8 mouse cellular contexts compared by ENCODE assay signal in the genomic region with DNA sequence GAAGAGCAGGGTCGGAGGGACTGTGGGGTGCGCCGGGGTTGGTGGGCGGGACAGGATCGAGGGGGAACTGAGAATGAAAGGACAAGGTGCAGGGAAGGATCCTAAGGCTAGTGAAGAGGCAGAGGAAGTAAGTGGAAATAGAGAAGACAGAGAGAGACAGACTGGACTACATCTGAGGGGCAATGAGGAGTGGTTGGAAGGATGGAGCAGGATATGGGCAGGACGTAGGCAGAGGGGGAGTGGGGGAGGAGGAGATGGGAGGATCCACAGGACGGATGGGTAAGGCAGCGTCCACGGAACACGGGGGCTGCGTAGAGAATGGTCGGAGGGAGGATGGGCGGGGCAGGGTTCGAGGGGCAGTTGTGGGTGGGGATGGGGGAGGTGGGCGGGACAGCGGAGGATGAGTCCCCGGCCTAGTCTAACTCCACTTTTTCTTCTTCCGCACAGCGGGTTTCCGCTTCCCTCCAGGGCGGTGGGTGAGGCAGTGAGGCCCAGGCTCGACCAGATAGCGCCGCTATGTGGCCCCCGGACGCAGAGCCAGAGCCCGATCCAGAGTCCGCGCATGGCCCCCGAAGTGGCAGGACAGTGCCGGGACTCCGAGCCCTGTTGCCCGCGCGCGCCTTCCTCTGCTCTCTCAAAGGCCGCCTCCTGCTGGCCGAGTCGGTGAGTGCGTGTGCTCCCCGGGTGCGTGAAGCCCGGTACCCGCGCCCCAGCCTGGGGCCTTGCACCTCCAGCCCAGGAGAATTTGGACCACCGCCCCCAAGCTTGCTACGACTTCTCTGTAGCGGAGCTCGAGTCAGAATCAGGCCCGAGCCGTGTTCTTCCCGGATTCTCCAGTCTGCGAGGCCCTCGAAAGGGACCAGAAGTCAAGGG. TPM values are rescaled to one million over a fixed set of nuclear protein-coding genes. Genes with fewer than 3 reads are reported as not detected.
A peak's percentile ranks its signal among the peaks of the same experiment; 100 is the strongest.
DNase-seq lines count a peak whose midpoint lies in the region; ATAC-seq and TF ChIP-seq lines count a peak whose summit lies in the region.

No protein-coding gene starts in this region.

- peak overlapping the region; percentile 71 for H3K4me2 ChIP-seq in embryonic facial prominence, embryonic 15.5 days (replicated peaks)
- peak overlapping the region; percentile 81 for H3K4me2 ChIP-seq in heart, embryonic 11.5 days
- H3K4me2 ChIP-seq in kidney, embryonic 15.5 days = peak overlapping the region; percentile 82

- peak overlapping the region; percentile 72 for H3K9ac ChIP-seq in embryonic facial prominence, embryonic 15.5 days
- H3K9ac ChIP-seq in heart, embryonic 11.5 days (ENCODE audit: low read depth, low read length) = peak overlapping the region; percentile 83
- H3K9ac ChIP-seq in kidney, embryonic 15.5 days = peak overlapping the region; percentile 88
- H3K9ac ChIP-seq in liver, adult 2 months (ENCODE audit: low read depth, low read length) = peak overlapping the region; percentile 76

- peak; percentile 86 for DNase-seq in A20 (ENCODE audit: low read depth, low spot score)
- DNase-seq in adrenal gland, postnatal 4 days (ENCODE audit: low spot score in 2 of 2) = peak; percentile 61 to 70
- DNase-seq in liver, adult 2 months (ENCODE audit: extremely low read depth, low read depth, low spot score) = peak; percentile 39
- DNase-seq in monocyte, adult 2 months (ENCODE audit: low read depth in 1 of 2, low spot score in 2 of 2) = peak; percentile 57 to 75
- peak; percentile 71 to 89 for DNase-seq in spleen, postnatal 4 days (ENCODE audit: low spot score in 2 of 2)

- H3K36me3 ChIP-seq in embryonic facial prominence, embryonic 15.5 days = peaks cover 15% of the 10 kb centered on the region; the same call in 1 of the 2 replicates
- no peaks in the 10 kb centered on the region; the same call in 1 of the 2 replicates for H3K36me3 ChIP-seq in heart, embryonic 11.5 days (ENCODE audit: control insufficient read depth, insufficient read depth, low read length)
- H3K36me3 ChIP-seq in kidney, embryonic 15.5 days = peaks cover 18% of the 10 kb centered on the region
- H3K36me3 ChIP-seq in liver, adult 2 months (ENCODE audit: control insufficient read depth, insufficient read depth, low read length) = no peaks in the 10 kb centered on the region

- ATAC-seq in embryonic facial prominence, embryonic 15.5 days (ENCODE audit: insufficient number of reproducible peaks, low FRiP score, low TSS enrichment, low read depth) = peak; percentile 83
- peak; percentile 82 for ATAC-seq in heart, embryonic 11.5 days (replicated peaks; ENCODE audit: insufficient number of reproducible peaks, low FRiP score, low TSS enrichment)
- ATAC-seq in kidney, embryonic 15.5 days (replicated peaks; ENCODE audit: low FRiP score) = peak; percentile 78

- H3K79me2 ChIP-seq in liver, adult 2 months (ENCODE audit: control insufficient read depth, insufficient read depth, low read length) = no peaks in the 10 kb centered on the region

- no peaks in the 10 kb centered on the region for H3K9me3 ChIP-seq in embryonic facial prominence, embryonic 15.5 days (replicated peaks)
- H3K9me3 ChIP-seq in heart, embryonic 11.5 days (replicated peaks; ENCODE audit: control insufficient read depth, low read length) = no peaks in the 10 kb centered on the region
- H3K9me3 ChIP-seq in kidney, embryonic 15.5 days (replicated peaks) = no peaks in the 10 kb centered on the region

- no peaks in the 10 kb centered on the region for H3K27me3 ChIP-seq in embryonic facial prominence, embryonic 15.5 days
- no peaks in the 10 kb centered on the region for H3K27me3 ChIP-seq in heart, embryonic 11.5 days (ENCODE audit: control insufficient read depth, insufficient read depth, low read length)
- no peaks in the 10 kb centered on the region for H3K27me3 ChIP-seq in kidney, embryonic 15.5 days
- no peaks in the 10 kb centered on the region for H3K27me3 ChIP-seq in liver, adult 2 months (ENCODE audit: control insufficient read depth, insufficient read depth, low read length)

- peak overlapping the region; percentile 79 for H3K4me3 ChIP-seq in embryonic facial prominence, embryonic 15.5 days (replicated peaks)
- H3K4me3 ChIP-seq in heart, embryonic 11.5 days (ENCODE audit: low read depth, low read length) = peak overlapping the region; percentile 71
- peak overlapping the region; percentile 79 for H3K4me3 ChIP-seq in kidney, embryonic 15.5 days (replicated peaks)
- H3K4me3 ChIP-seq in liver, adult 2 months (ENCODE audit: insufficient read depth, low read depth, low read length) = peak overlapping the region; percentile 79

- H3K27ac ChIP-seq in embryonic facial prominence, embryonic 15.5 days (replicated peaks) = peak overlapping the region; percentile 93
- H3K27ac ChIP-seq in heart, embryonic 11.5 days (ENCODE audit: low read depth, low read length) = peak overlapping the region; percentile 92
- H3K27ac ChIP-seq in kidney, embryonic 15.5 days = peak overlapping the region; percentile 91
- H3K27ac ChIP-seq in liver, adult 2 months (replicated peaks; ENCODE audit: insufficient read depth, low read depth, low read length) = peak overlapping the region; percentile 75

- H3K4me1 ChIP-seq in embryonic facial prominence, embryonic 15.5 days = peaks cover 29% of the 10 kb centered on the region
- H3K4me1 ChIP-seq in heart, embryonic 11.5 days (ENCODE audit: control insufficient read depth, insufficient read depth, low read length) = peaks cover 10% of the 10 kb centered on the region; the same call in 1 of the 2 replicates
- H3K4me1 ChIP-seq in kidney, embryonic 15.5 days = peaks cover 40% of the 10 kb centered on the region
- H3K4me1 ChIP-seq in liver, adult 2 months (ENCODE audit: control insufficient read depth, insufficient read depth, low read length) = no peaks in the 10 kb centered on the region; the same call in none of the 2 replicates

- under 1% methylated on average over 52 of the region's 54 CpGs for WGBS in embryonic facial prominence, embryonic 15.5 days
- 1% methylated on average over 52 of the region's 54 CpGs for WGBS in heart, embryonic 11.5 days (ENCODE audit: insufficient replicate concordance)
- under 1% methylated on average over 53 of the region's 54 CpGs for WGBS in kidney, embryonic 15.5 days
- 2% methylated on average over 52 of the region's 54 CpGs for WGBS in liver, adult 2 months

- no peak for TF ChIP-seq POLR2A in liver, adult 2 months (IDR thresholded peaks at IDR 0.05; ENCODE audit: extremely low read depth, insufficient read depth, low read length)

- TF ChIP-seq CTCF in liver, adult 2 months (IDR thresholded peaks at IDR 0.05; ENCODE audit: low read depth, low read length) = peak; percentile 42

RNA-seq across cellular contexts. Expression of gene Cmtm3, which starts 1.3 kb away (rescaled TPM):
- total RNA-seq in adrenal gland, postnatal 4 days (2021) = 100 to 1,000 TPM; 104 to 105 TPM
- polyA plus RNA-seq in embryonic facial prominence, embryonic 15.5 days (2015; fragmentation: Nextera tagmentation; extraction: Ambion mirVana) = 175 and 176 TPM in 2 replicates
- polyA plus RNA-seq in heart, embryonic 11.5 days (2014; fragmentation: Nextera tagmentation; extraction: Ambion mirVana) = 106 and 112 TPM in 2 replicates
- 152 and 174 TPM in 2 replicates for polyA plus RNA-seq in kidney, embryonic 15.5 days (2015; fragmentation: Nextera tagmentation; extraction: Ambion mirVana)
- total RNA-seq in liver, adult 2 months (2014; rRNA removed) = 6.3 and 8.1 TPM in 2 replicates
- polyA plus RNA-seq in liver, adult 2 months (2012; rRNA removed) = 12.1 and 24.6 TPM in 2 replicates

RNA-seq across cellular contexts. Expression of gene Cmtm2b, which starts 18.4 kb away (rescaled TPM):
- not detected for total RNA-seq in adrenal gland, postnatal 4 days (2021)
- not detected in 2 replicates for polyA plus RNA-seq in embryonic facial prominence, embryonic 15.5 days (2015; fragmentation: Nextera tagmentation; extraction: Ambion mirVana)
- not detected in 2 replicates for polyA plus RNA-seq in heart, embryonic 11.5 days (2014; fragmentation: Nextera tagmentation; extraction: Ambion mirVana)
- polyA plus RNA-seq in kidney, embryonic 15.5 days (2015; fragmentation: Nextera tagmentation; extraction: Ambion mirVana) = not detected in 2 replicates
- total RNA-seq in liver, adult 2 months (2014; rRNA removed) = not detected in 2 replicates
- not detected in 2 replicates for polyA plus RNA-seq in liver, adult 2 months (2012; rRNA removed)

RNA-seq across cellular contexts. Expression of gene Gm11020, which starts 19.1 kb away (rescaled TPM):
- not detected for total RNA-seq in adrenal gland, postnatal 4 days (2021)
- polyA plus RNA-seq in embryonic facial prominence, embryonic 15.5 days (2015; fragmentation: Nextera tagmentation; extraction: Ambion mirVana) = not detected in 2 replicates
- polyA plus RNA-seq in heart, embryonic 11.5 days (2014; fragmentation: Nextera tagmentation; extraction: Ambion mirVana) = not detected in 2 replicates
- polyA plus RNA-seq in kidney, embryonic 15.5 days (2015; fragmentation: Nextera tagmentation; extraction: Ambion mirVana) = not detected in 2 replicates
- total RNA-seq in liver, adult 2 months (2014; rRNA removed) = not detected in 2 replicates
- polyA plus RNA-seq in liver, adult 2 months (2012; rRNA removed) = not detected in 2 replicates

RNA-seq across cellular contexts. Expression of gene Cmtm1, which starts 30.5 kb away (rescaled TPM):
- not detected for total RNA-seq in adrenal gland, postnatal 4 days (2021)
- polyA plus RNA-seq in embryonic facial prominence, embryonic 15.5 days (2015; fragmentation: Nextera tagmentation; extraction: Ambion mirVana) = not detected in 2 replicates
- polyA plus RNA-seq in heart, embryonic 11.5 days (2014; fragmentation: Nextera tagmentation; extraction: Ambion mirVana) = not detected in 2 replicates
- polyA plus RNA-seq in kidney, embryonic 15.5 days (2015; fragmentation: Nextera tagmentation; extraction: Ambion mirVana) = not detected in 2 replicates
- total RNA-seq in liver, adult 2 months (2014; rRNA removed) = not detected in 2 replicates
- polyA plus RNA-seq in liver, adult 2 months (2012; rRNA removed) = not detected in 2 replicates

RNA-seq across cellular contexts. Expression of gene Gm45711, which starts 30.6 kb away (rescaled TPM):
- total RNA-seq in adrenal gland, postnatal 4 days (2021) = not detected
- not detected in 2 replicates for polyA plus RNA-seq in embryonic facial prominence, embryonic 15.5 days (2015; fragmentation: Nextera tagmentation; extraction: Ambion mirVana)
- not detected in 2 replicates for polyA plus RNA-seq in heart, embryonic 11.5 days (2014; fragmentation: Nextera tagmentation; extraction: Ambion mirVana)
- polyA plus RNA-seq in kidney, embryonic 15.5 days (2015; fragmentation: Nextera tagmentation; extraction: Ambion mirVana) = not detected in 2 replicates
- total RNA-seq in liver, adult 2 months (2014; rRNA removed) = not detected in 2 replicates
- polyA plus RNA-seq in liver, adult 2 months (2012; rRNA removed) = not detected in 2 replicates

Comparison
In these comparisons a context has a peak if more than half of its experiments do, and no peak if none do; other contexts are left out.
1. Peak in every context shown above with its lines: DNase-seq, ATAC-seq, H3K4me3 ChIP-seq and H3K27ac ChIP-seq.